Mouse (Mus musculus): Measurements from ENCODE around the gene Vmn1r103. TPM values are rescaled to one million over a fixed set of nuclear protein-coding genes. Genes with fewer than 3 reads are reported as not detected.
"Not testable (repeated sequence)": the region's sequence is repeated elsewhere in the genome, so short reads cannot be mapped to it uniquely, and the experiment has no call there.

The Vmn1r103 gene
- polyA plus RNA-seq (2011; ENCODE audit: insufficient read depth, insufficient read length, low replicate concordance, missing spikeins) = not detected in 2 replicates

- H3K4me3 ChIP-seq (replicated peaks; ENCODE audit: control insufficient read depth, low read depth, low read length); H3K27ac ChIP-seq (ENCODE audit: control insufficient read depth, insufficient read depth, low read depth, low read length, poor library complexity); H3K4me1 ChIP-seq (ENCODE audit: control insufficient read depth, insufficient read depth, low read length): not testable (repeated sequence)
- no CpG with 5 or more reads among the region's 3 CpGs for WGBS
Observed at GRCm38 (mm10) chr7:20510434-20510833, at the start of gene Vmn1r103. Gene Vmn1r103 (minus strand): TSS chr7:20510534.

GRCm38 (mm10) chr7:20545657-20546056 is 35.3 kb upstream of the Vmn1r103 start, which contains the start of gene Gm5726:
Gene Gm5726 (minus strand): TSS chr7:20545757.
- H3K4me3 ChIP-seq (replicated peaks; ENCODE audit: control insufficient read depth, low read depth, low read length); H3K27ac ChIP-seq (ENCODE audit: control insufficient read depth, insufficient read depth, low read depth, low read length, poor library complexity); H3K4me1 ChIP-seq (ENCODE audit: control insufficient read depth, insufficient read depth, low read length): not testable (repeated sequence)
- no CpG with 5 or more reads among the region's 1 CpGs for WGBS

- H3K4me3 ChIP-seq (replicated peaks; ENCODE audit: control insufficient read depth, low read depth, low read length); H3K27ac ChIP-seq (ENCODE audit: control insufficient read depth, insufficient read depth, low read depth, low read length, poor library complexity); H3K4me1 ChIP-seq (ENCODE audit: control insufficient read depth, insufficient read depth, low read length): not testable (repeated sequence)
- no CpG with 5 or more reads among the region's 3 CpGs for WGBS
Observed at GRCm38 (mm10) chr7:20533537-20533936, 23.2 kb upstream of the Vmn1r103 start, which contains the start of gene Vmn1r104. Gene Vmn1r104 (plus strand): TSS chr7:20533837.

GRCm38 (mm10) chr7:20474825-20475224 is 35.5 kb downstream of the Vmn1r103 start, which contains the start of gene Gm10670:
Gene Gm10670 (minus strand): TSS chr7:20474925.
- not testable (repeated sequence) for H3K27ac ChIP-seq (ENCODE audit: control insufficient read depth, insufficient read depth, low read depth, low read length, poor library complexity); H3K4me1 ChIP-seq (ENCODE audit: control insufficient read depth, insufficient read depth, low read length); H3K4me3 ChIP-seq (replicated peaks; ENCODE audit: control insufficient read depth, low read depth, low read length)
- no CpG with 5 or more reads among the region's 5 CpGs for WGBS

Other genes starting within 250 kb of the Vmn1r103 start
- not detected in 2 replicates for gene Gm5890, start 247.7 kb downstream of the Vmn1r103 start, polyA plus RNA-seq (2011; ENCODE audit: insufficient read depth, insufficient read length, low replicate concordance, missing spikeins)
- gene Gm4133, start 176.5 kb downstream of the Vmn1r103 start, polyA plus RNA-seq (2011; ENCODE audit: insufficient read depth, insufficient read length, low replicate concordance, missing spikeins) = not detected in 2 replicates
- not detected in 2 replicates for gene Gm5728, start 135.1 kb downstream of the Vmn1r103 start, polyA plus RNA-seq (2011; ENCODE audit: insufficient read depth, insufficient read length, low replicate concordance, missing spikeins)
- gene Vmn1r100, start 92.6 kb downstream of the Vmn1r103 start, polyA plus RNA-seq (2011; ENCODE audit: insufficient read depth, insufficient read length, low replicate concordance, missing spikeins) = not detected in 2 replicates
- not detected in 2 replicates for gene Vmn1r101, start 67.9 kb downstream of the Vmn1r103 start, polyA plus RNA-seq (2011; ENCODE audit: insufficient read depth, insufficient read length, low replicate concordance, missing spikeins)
- not detected in 2 replicates for gene Gm10670, start 35.6 kb downstream of the Vmn1r103 start, polyA plus RNA-seq (2011; ENCODE audit: insufficient read depth, insufficient read length, low replicate concordance, missing spikeins)
- not detected in 2 replicates for gene Vmn1r104, start 23.3 kb upstream of the Vmn1r103 start, polyA plus RNA-seq (2011; ENCODE audit: insufficient read depth, insufficient read length, low replicate concordance, missing spikeins)
- not detected in 2 replicates for gene Gm5726, start 35.2 kb upstream of the Vmn1r103 start, polyA plus RNA-seq (2011; ENCODE audit: insufficient read depth, insufficient read length, low replicate concordance, missing spikeins)
- not detected in 2 replicates for gene Gm4141, start 65.7 kb upstream of the Vmn1r103 start, polyA plus RNA-seq (2011; ENCODE audit: insufficient read depth, insufficient read length, low replicate concordance, missing spikeins)
- not detected in 2 replicates for gene Gm4513, start 88.5 kb upstream of the Vmn1r103 start, polyA plus RNA-seq (2011; ENCODE audit: insufficient read depth, insufficient read length, low replicate concordance, missing spikeins)
- gene Vmn1r107, start 158.4 kb upstream of the Vmn1r103 start, polyA plus RNA-seq (2011; ENCODE audit: insufficient read depth, insufficient read length, low replicate concordance, missing spikeins) = not detected in 2 replicates
- not detected in 2 replicates for gene Vmn1r111, start 192.7 kb upstream of the Vmn1r103 start, polyA plus RNA-seq (2011; ENCODE audit: insufficient read depth, insufficient read length, low replicate concordance, missing spikeins)
- not detected in 2 replicates for gene Gm10668, start 220.1 kb upstream of the Vmn1r103 start, polyA plus RNA-seq (2011; ENCODE audit: insufficient read depth, insufficient read length, low replicate concordance, missing spikeins)

Data from bone marrow, adult 2 months (tissue).